ENCODE assay signal across 14 mouse cellular contexts in the genomic region with DNA sequence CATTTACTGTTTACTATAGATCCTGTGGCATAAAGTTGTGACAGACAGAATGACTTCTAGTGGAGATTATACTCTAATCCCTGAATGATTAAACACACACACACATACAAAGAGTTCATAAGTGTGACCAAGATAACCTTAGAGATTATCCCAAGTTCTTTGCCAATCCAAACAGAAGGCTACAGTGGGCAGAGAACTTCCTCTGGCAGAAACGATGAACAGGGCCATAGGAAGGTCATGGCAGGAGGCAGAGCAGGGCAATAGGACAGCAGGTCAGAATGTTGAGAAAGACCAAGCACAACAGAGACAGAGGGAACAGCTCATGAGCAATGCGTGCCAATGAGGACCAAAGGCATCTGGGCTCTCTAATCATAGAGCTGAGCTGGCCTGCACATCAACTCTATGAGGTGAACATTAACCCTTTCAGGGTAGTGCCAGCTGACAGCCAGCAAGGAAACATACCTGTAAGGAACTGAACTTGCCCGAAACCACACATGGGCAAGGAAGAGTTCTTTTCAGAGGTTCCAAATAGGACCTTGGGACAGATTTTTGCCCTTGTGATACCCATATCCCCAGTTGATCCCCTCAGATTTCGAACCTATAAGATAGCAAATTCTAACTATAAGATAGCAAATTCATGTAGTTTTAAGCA.
"Had no signal": no experiment of that assay in that cellular context is flagged by ENCODE, and none has a peak within 500 bp of the region (broad histone marks: within the 10 kb centered on the region; RNA-seq: fewer than 3 reads in every experiment).

No protein-coding gene starts in this region.

- H3K4me2 ChIP-seq: limb, embryonic 15.5 days; liver, embryonic 15.5 days; lung, embryonic 14.5 days; midbrain, embryonic 12.5 days; stomach, embryonic 15.5 days had no signal

- H3K9ac ChIP-seq: limb, embryonic 15.5 days; liver, embryonic 15.5 days; lung, embryonic 14.5 days; midbrain, embryonic 12.5 days; stomach, embryonic 15.5 days had no signal

- H3K27me3 ChIP-seq: limb, embryonic 15.5 days; liver, embryonic 15.5 days; megakaryocyte, embryonic 14.5 days; midbrain, embryonic 12.5 days; stomach, embryonic 15.5 days had no signal

- DNase-seq: kidney, postnatal 25 days; layer of hippocampus, adult 9-11 months; layer of hippocampus, postnatal 36 days; lung, embryonic 14.5 days; lung, postnatal 10 days; right cerebral cortex, postnatal 14 days; thymus, adult 2 months; thymus, postnatal 25 days had no signal

- H3K27ac ChIP-seq: limb, embryonic 15.5 days; liver, embryonic 15.5 days; macrophage; midbrain, embryonic 12.5 days; stomach, embryonic 15.5 days had no signal

- H3K36me3 ChIP-seq: liver, embryonic 15.5 days; midbrain, embryonic 12.5 days; stomach, embryonic 15.5 days had no signal

- H3K9me3 ChIP-seq: limb, embryonic 15.5 days; liver, embryonic 15.5 days; megakaryocyte, embryonic 14.5 days; stomach, embryonic 15.5 days had no signal

- H3K4me1 ChIP-seq: limb, embryonic 15.5 days; liver, embryonic 15.5 days; megakaryocyte, embryonic 14.5 days; midbrain, embryonic 12.5 days; stomach, embryonic 15.5 days had no signal

- H3K4me3 ChIP-seq: limb, embryonic 15.5 days; liver, embryonic 15.5 days; megakaryocyte, embryonic 14.5 days; midbrain, embryonic 12.5 days; stomach, embryonic 15.5 days had no signal
